Mouse (Mus musculus) neutrophil, adult 59 days (primary cell): ENCODE measurements around the gene 1700016C15Rik. TPM values are rescaled to one million over a fixed set of nuclear protein-coding genes. Genes with fewer than 3 reads are reported as not detected.

Experiments
- total RNA-seq, 2 experiments: library from RNA; stranded (reverse); gene quantifications; 1 replicate in 1 of 2; 2 replicates in 1 of 2; pipeline ENCODE4 v1.2.4; 2023

The 1700016C15Rik gene
- total RNA-seq = not detected

DNA sequence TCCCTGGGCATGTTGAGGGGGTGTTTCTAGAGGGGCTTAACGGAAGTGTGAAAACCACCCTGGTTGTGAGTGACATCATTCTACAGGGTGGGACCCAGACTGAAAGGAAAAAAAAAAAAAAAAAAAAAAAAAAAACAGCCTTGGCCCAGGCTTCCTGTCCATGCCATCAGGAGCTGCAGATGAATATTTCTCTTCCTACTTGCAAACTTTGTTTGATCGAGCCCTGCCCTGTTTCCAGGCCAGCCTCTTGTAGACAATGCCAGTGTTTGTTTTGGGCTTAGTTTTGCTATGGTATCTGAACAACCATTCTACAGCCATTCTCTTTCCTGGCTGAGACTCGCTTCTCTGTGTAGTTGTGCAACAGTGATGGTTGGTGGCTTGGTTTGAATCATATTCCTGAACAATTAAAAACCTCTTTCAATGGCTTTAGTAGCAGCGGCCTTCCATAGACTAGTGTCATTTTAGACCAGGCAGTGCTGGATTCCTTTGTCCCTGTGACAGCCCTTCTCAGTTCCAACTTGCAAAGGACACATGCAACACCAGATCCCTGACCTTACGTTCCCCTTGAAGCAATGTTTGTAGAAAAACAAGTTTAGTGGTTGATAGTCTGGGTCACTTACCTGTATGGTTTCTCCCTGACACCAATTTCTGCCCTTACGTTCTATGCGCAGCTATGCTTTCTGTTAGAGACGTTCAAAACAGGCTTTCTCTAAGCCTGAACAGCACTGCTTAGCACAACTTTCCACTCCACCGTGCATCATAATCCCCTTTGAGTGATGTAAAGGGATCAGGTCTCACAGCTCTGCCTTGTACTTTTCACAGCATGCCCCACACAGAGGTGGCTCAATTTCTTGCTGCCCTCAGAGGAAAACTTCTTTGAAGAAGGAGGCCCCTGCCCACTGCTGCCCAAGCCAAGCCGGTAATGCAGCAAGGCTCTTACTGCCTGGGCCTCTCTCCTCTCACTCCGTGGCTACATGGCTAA lies at the start of gene 1700016C15Rik:
1700016C15Rik (plus strand) TSS at position 772 of the 982 bp plus-strand sequence.

GRCm38 (mm10) chr1:177796193-177796939 lies 66.8 kb downstream of the 1700016C15Rik start, which contains the start of gene Adss:
Gene Adss, minus strand, starts transcription at chr1:177796511.

Other genes starting within 250 kb of the 1700016C15Rik start
- 10 to 100 TPM; 50.5 to 72.6 TPM for gene Adss, start 66.7 kb downstream of the 1700016C15Rik start, total RNA-seq